Mouse (Mus musculus) heart, embryonic 16.5 days (tissue): ENCODE measurements around the gene Tcn2. TPM values are rescaled to one million over a fixed set of nuclear protein-coding genes. Genes with fewer than 3 reads are reported as not detected.
A peak's percentile ranks its signal among the peaks of the same experiment; 100 is the strongest.
"Not testable (repeated sequence)": the region's sequence is repeated elsewhere in the genome, so short reads cannot be mapped to it uniquely, and the experiment has no call there.

Source experiments
- ATAC-seq: fragments of 200-750 bp; cut with Nextera tagmentation; replicated peaks from 2 replicates; pipeline ENCODE4 v1.8.0; 2017; ENCODE audit warnings: moderate number of reproducible peaks; ENCODE audit not compliant: insufficient read depth, low FRiP score; ENCODE audit errors: extremely low read depth
- H3K27ac ChIP-seq: fragments of 300-500 bp; sonication (generic); 2 replicates; pipeline ENCODE4 v1.5.1; 2014; ENCODE audit warnings: mild to moderate bottlenecking, low read length, control low read depth, moderate library complexity
- H3K27me3 ChIP-seq: fragments of 300-500 bp; sonication (generic); 2 replicates; pipeline ENCODE4 v1.6.1; 2014; ENCODE audit warnings: low read length, mixed read lengths; ENCODE audit not compliant: control insufficient read depth, insufficient read depth
- H3K36me3 ChIP-seq: fragments of 300-500 bp; sonication (generic); 2 replicates; pipeline ENCODE4 v1.6.1; 2014; ENCODE audit not compliant: control insufficient read depth, insufficient read depth
- H3K4me1 ChIP-seq: fragments of 300-500 bp; sonication (generic); 2 replicates; pipeline ENCODE4 v1.6.1; 2014; ENCODE audit warnings: low read length, mixed read lengths; ENCODE audit not compliant: control insufficient read depth, insufficient read depth
- H3K4me2 ChIP-seq: fragments of 300-500 bp; sonication (generic); 2 replicates; pipeline ENCODE4 v1.6.1; 2014; ENCODE audit warnings: low read depth, mild to moderate bottlenecking, control low read depth, low read length
- H3K4me3 ChIP-seq: fragments of 300-500 bp; sonication (generic); 2 replicates; pipeline ENCODE4 v1.5.1; 2014; ENCODE audit warnings: mild to moderate bottlenecking, control low read depth, low read length
- H3K9ac ChIP-seq: fragments of 300-500 bp; sonication (generic); 2 replicates; pipeline ENCODE4 v1.6.1; 2014; ENCODE audit warnings: low read length, control low read depth
- H3K9me3 ChIP-seq: fragments of 300-500 bp; sonication (generic); replicated peaks from 2 replicates; pipeline ENCODE4 v1.6.1; 2016; ENCODE audit warnings: low read length; ENCODE audit not compliant: control insufficient read depth
- WGBS: fragments of 180-500 bp; shearing (Covaris S2); extraction: QIAGEN DNeasy Blood & Tissue Kit; methylation state at CpG from one replicate; pipeline ENCODE4 v1.1.7; 2014; 5-methylcytosine and 5-hydroxymethylcytosine counted together
- polyA plus RNA-seq: library from polyadenylated mRNA; unstranded; fragments of >200 nt; fragmentation: Nextera tagmentation; extraction: Ambion mirVana; gene quantifications from 2 replicates; pipeline ENCODE4 v1.2.1, GENCODE M21; 2015

Tcn2 gene
- polyA plus RNA-seq, 1 experiment from 2014 or later = 70.5 TPM

GRCm38 (mm10) chr11:3963610-3964415, 31.9 kb upstream of the Tcn2 start, which contains the start of gene Pes1:
TSS of gene Pes1 (plus strand) at chr11:3963975.
- peaks cover 10% of the 10 kb centered on the region for H3K4me1 ChIP-seq
- peak within 1 kb of the TSS; percentile 84 for H3K4me3 ChIP-seq
- no peaks in the 10 kb centered on the region for H3K9me3 ChIP-seq
- peak within 1 kb of the TSS; percentile 86 for H3K9ac ChIP-seq
- WGBS = under 1% methylated on average over 31 of the region's 31 CpGs
- no peaks in the 10 kb centered on the region for H3K27me3 ChIP-seq
- peak within 1 kb of the TSS; percentile 91 for H3K4me2 ChIP-seq
- peak within 1 kb of the TSS; percentile 70 for H3K27ac ChIP-seq
- peaks cover 5% of the 10 kb centered on the region; the same call in 1 of the 2 replicates for H3K36me3 ChIP-seq
- peak; percentile 89 for ATAC-seq

DNA sequence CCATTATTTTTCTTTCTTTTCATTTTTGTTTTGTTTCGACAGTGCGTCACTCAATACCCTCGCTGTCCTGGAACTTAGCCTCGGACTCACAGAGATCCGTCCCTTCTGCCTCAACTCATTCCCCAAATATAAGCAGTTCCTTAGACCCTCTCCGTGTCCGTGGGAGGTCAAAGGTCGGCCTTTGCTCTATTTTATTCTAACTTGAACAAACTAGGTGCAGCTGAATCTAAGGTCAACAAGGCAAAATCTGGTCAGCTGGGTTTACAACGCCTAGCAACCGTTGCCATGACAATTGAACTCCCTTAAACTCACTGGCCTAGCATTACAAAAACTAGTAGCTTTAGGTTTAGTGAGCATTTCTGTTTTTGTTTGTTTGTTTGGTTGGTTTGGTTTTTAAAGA, 31.2 kb upstream of the Tcn2 start:
- Histone ChIP-seq H3K9ac (peak overlapping the region; percentile 86; the same call in 1 of the 2 replicates), H3K4me2 (peak overlapping the region; percentile 91), H3K27ac (peak overlapping the region; percentile 41; the same call in 1 of the 2 replicates), H3K27me3 (no peaks in the 10 kb centered on the region), H3K36me3 (peaks cover 2% of the 10 kb centered on the region; the same call in 1 of the 2 replicates), H3K4me3 (peak overlapping the region; percentile 84), H3K4me1 (peaks cover 10% of the 10 kb centered on the region), H3K9me3 (no peaks in the 10 kb centered on the region)
- 83% methylated on average over 10 of the region's 10 CpGs for WGBS
- ATAC-seq = no peak

DNA sequence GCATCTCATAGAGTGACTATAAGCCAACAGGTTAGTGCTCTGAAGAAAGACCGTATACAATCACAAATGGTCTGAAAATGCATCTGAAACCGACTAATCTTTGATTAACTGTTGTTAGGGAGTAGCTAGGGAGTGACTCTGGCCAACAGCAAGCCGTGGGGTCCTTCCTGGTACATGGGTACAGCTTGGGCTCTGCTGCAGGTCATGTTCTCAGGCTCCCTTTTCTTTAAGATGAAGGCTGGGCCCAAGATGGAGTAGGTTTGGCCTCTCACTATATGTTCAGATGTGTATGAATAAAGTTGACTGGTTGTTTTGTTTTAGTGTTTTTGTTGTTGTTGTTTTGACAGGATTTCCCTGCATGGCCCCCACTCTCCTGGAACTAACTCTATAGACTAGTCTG, 29.8 kb upstream of the Tcn2 start:
- Histone ChIP-seq H3K4me3 (no peak overlapping the region), H3K36me3 (no peaks in the 10 kb centered on the region), H3K9ac (no peak overlapping the region), H3K4me1 (peaks cover 10% of the 10 kb centered on the region), H3K9me3 (no peaks in the 10 kb centered on the region), H3K27ac (no peak overlapping the region), H3K4me2 (no peak overlapping the region), H3K27me3 (no peaks in the 10 kb centered on the region)
- ATAC-seq = no peak
- WGBS = 59% methylated on average over 3 of the region's 3 CpGs

- no peak overlapping the region for H3K4me3 ChIP-seq
- H3K27me3 ChIP-seq = no peaks in the 10 kb centered on the region
- no peak for ATAC-seq
- H3K9me3 ChIP-seq = no peaks in the 10 kb centered on the region
- no peak overlapping the region for H3K4me2 ChIP-seq
- peaks cover 10% of the 10 kb centered on the region for H3K4me1 ChIP-seq
- no peaks in the 10 kb centered on the region for H3K36me3 ChIP-seq
- H3K27ac ChIP-seq = no peak overlapping the region
- 49% methylated on average over 2 of the region's 2 CpGs for WGBS
- H3K9ac ChIP-seq = no peak overlapping the region
Measured at GRCm38 (mm10) chr11:3960901-3961300, 28.9 kb upstream of the Tcn2 start.

DNA sequence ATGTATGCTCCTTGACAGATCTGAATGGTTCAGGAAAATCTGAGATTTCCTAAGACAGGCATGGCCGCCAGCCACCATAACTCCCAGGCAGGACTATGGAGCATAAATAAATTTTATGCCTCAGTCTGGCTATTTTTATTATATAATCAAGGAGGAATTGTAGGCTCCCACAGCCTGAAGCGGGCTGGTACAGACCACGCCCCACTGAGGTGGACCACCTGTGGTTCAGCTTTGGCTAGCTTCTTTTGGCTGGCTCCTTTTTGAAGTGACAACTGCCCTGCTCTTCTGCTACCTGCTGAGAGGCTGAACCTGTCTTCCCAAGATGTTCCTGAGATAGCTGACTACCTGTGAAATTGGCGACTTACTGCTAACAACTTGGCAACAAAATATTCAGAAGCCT, 23.4 kb upstream of the Tcn2 start:
- 64% methylated on average over 4 of the region's 4 CpGs for WGBS
- H3K4me1 ChIP-seq, ATAC-seq, H3K9me3 ChIP-seq, H3K36me3 ChIP-seq, H3K27me3 ChIP-seq, H3K4me2 ChIP-seq, H3K27ac ChIP-seq, H3K4me3 ChIP-seq, H3K9ac ChIP-seq: not testable (repeated sequence)

DNA sequence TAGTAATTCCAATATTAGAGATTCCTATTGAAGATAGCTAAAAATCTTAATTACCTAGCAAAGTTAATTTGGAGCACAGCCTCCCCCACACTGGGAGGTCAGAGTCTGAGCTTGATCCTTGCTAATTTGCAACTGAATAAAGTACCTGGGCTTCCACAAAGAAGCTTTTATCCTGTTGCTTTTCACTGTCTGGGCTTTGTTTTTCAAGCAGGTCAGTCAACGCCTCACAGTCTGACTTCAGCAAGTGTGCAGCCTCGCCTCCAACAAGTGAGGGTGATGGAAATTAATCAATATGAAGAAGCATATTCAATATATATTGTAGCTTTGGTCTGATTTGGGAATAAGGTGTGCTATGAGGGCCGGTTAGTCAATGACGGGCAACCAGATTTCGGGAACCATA, 22.9 kb upstream of the Tcn2 start:
- H3K4me1 ChIP-seq, ATAC-seq, H3K9me3 ChIP-seq, H3K27me3 ChIP-seq, H3K4me2 ChIP-seq, H3K4me3 ChIP-seq, H3K27ac ChIP-seq, H3K9ac ChIP-seq, H3K36me3 ChIP-seq: not testable (repeated sequence)
- 81% methylated on average over 5 of the region's 5 CpGs for WGBS

GRCm38 (mm10) chr11:3946386-3946785, 14.4 kb upstream of the Tcn2 start:
- H3K4me3 ChIP-seq = no peak overlapping the region
- WGBS = 27% methylated on average over 1 of the region's 1 CpGs
- H3K27ac ChIP-seq = no peak overlapping the region
- no peak overlapping the region for H3K4me2 ChIP-seq
- H3K9me3 ChIP-seq = no peaks in the 10 kb centered on the region
- H3K27me3 ChIP-seq = no peaks in the 10 kb centered on the region
- H3K9ac ChIP-seq = no peak overlapping the region
- no peaks in the 10 kb centered on the region for H3K4me1 ChIP-seq
- no peak for ATAC-seq
- H3K36me3 ChIP-seq = no peaks in the 10 kb centered on the region

- 0 out of 2 replicates have a peak, but pooled peaks cover 2% of the 10 kb centered on the region for H3K27me3 ChIP-seq
- no peak for ATAC-seq
- 86% methylated on average over 7 of the region's 7 CpGs for WGBS
Measured at GRCm38 (mm10) chr11:3941371-3941770, 9.4 kb upstream of the Tcn2 start.

DNA sequence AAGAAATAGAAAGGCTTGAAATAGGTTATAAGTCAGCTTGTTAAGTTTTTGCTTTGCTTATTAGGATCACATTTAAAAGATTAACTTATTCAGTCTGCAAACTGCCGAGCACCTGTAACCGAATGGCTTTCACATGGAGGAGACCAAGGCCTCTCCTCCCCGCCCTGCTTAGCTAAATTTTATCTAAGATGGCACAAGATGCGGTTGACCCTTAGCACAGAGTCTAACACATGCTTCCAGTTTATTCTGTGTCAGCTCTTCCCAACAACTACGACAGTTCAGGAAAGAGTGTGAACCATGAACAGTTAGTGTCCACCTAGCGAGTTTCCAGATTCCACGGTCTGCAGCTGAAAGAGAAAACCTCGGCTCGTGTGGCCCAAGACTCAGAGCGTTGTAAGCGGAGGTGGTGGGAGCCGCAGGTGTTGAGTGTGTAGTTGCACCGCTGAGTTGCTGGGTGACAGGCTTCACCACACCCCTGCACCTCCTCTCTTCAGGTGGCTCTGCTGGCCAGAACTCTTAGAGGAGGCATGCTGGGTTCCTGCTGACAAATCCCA, 5.4 kb upstream of the Tcn2 start:
- no peaks in the 10 kb centered on the region for H3K36me3 ChIP-seq
- H3K27me3 ChIP-seq = 0 out of 2 replicates have a peak, but pooled peaks cover 2% of the 10 kb centered on the region
- WGBS = 68% methylated on average over 13 of the region's 13 CpGs
- H3K4me3 ChIP-seq = no peak overlapping the region
- H3K9ac ChIP-seq = no peak overlapping the region
- no peaks in the 10 kb centered on the region for H3K9me3 ChIP-seq
- H3K4me1 ChIP-seq = no peaks in the 10 kb centered on the region
- no peak overlapping the region for H3K27ac ChIP-seq
- no peak overlapping the region for H3K4me2 ChIP-seq
- ATAC-seq = no peak

More at GRCm38 (mm10) chr11:3941371-3941770, 9.4 kb upstream of the Tcn2 start:
- H3K9me3 ChIP-seq = no peaks in the 10 kb centered on the region
- no peak overlapping the region for H3K4me2 ChIP-seq
- no peak overlapping the region for H3K4me3 ChIP-seq
- no peak overlapping the region for H3K9ac ChIP-seq
- no peaks in the 10 kb centered on the region for H3K4me1 ChIP-seq
- no peaks in the 10 kb centered on the region for H3K36me3 ChIP-seq
- H3K27ac ChIP-seq = no peak overlapping the region
